Mouse (Mus musculus) ES-Bruce4 (cell line): ENCODE measurements around the gene Pde10a.

Source experiments
- CTCF ChIP-seq: IDR thresholded peaks from one replicate; pipeline ENCODE4 v1.8.1; 2011; ENCODE audit warnings: low read depth, low read length
- POLR2A ChIP-seq: IDR thresholded peaks from one replicate; pipeline ENCODE4 v1.8.1; 2011; ENCODE audit warnings: low read length; ENCODE audit not compliant: insufficient read depth

GRCm38 (mm10) chr17:9030181-9030580 lies 505.0 kb downstream of the Pde10a start:
- no peak for TF ChIP-seq CTCF
- no peak for TF ChIP-seq POLR2A
